Mouse (Mus musculus) thymus, adult 2 months (tissue): ENCODE measurements around the gene Shc2. TPM values are rescaled to one million over a fixed set of nuclear protein-coding genes. Genes with fewer than 3 reads are reported as not detected.

Experiments used
- DNase-seq: peaks from one replicate; pipeline ENCODE4 v3.0.0; 2021
- H3K27ac ChIP-seq: fragments of 200-500 bp; 2 replicates; pipeline ENCODE4 v1.5.1; 2012; ENCODE audit warnings: low read length, control low read depth; ENCODE audit not compliant: control insufficient read depth, insufficient read depth
- H3K27me3 ChIP-seq: fragments of 200-500 bp; 2 replicates; pipeline ENCODE4 v1.6.1; 2012; ENCODE audit warnings: mild to moderate bottlenecking, low read length, moderate library complexity, mixed read lengths; ENCODE audit not compliant: control insufficient read depth, insufficient read depth
- H3K36me3 ChIP-seq: fragments of 200-500 bp; 2 replicates; pipeline ENCODE4 v1.6.1; 2012; ENCODE audit warnings: mild to moderate bottlenecking, low read length, moderate library complexity; ENCODE audit not compliant: control insufficient read depth, insufficient read depth
- H3K4me1 ChIP-seq: fragments of 200-500 bp; replicated peaks from 2 replicates; pipeline ENCODE4 v1.6.1; 2012; ENCODE audit warnings: low read length; ENCODE audit not compliant: control insufficient read depth, insufficient read depth
- H3K4me3 ChIP-seq: fragments of 200-500 bp; 2 replicates; pipeline ENCODE4 v1.5.1; 2012; ENCODE audit warnings: mild to moderate bottlenecking, low read length, control low read depth, moderate library complexity; ENCODE audit not compliant: control insufficient read depth, insufficient read depth
- CTCF ChIP-seq: fragments of 200-500 bp; IDR thresholded peaks from 2 replicates; pipeline ENCODE4 v1.5.1; 2012; ENCODE audit warnings: mild to moderate bottlenecking, control low read depth, low read length, moderate library complexity, borderline replicate concordance; ENCODE audit not compliant: control insufficient read depth, poor library complexity, insufficient read depth; ENCODE audit errors: extremely low read depth
- POLR2A ChIP-seq: fragments of 200-500 bp; IDR thresholded peaks from 2 replicates; pipeline ENCODE4 v1.6.1; 2012; ENCODE audit warnings: mild to moderate bottlenecking, low read length, control low read depth, moderate library complexity; ENCODE audit not compliant: control insufficient read depth, poor library complexity, insufficient read depth; ENCODE audit errors: extremely low read depth
- WGBS: fragments of 180-500 bp; shearing (Covaris S2); methylation state at CpG from one replicate; pipeline ENCODE4 v1.1.7; 2018; 5-methylcytosine and 5-hydroxymethylcytosine counted together
- polyA plus RNA-seq: library from polyadenylated mRNA; depleted of rRNA; stranded (reverse); fragments of >200 nt; gene quantifications from 2 replicates; pipeline ENCODE4 v1.2.3, GENCODE M21; 2012

Shc2 gene
- polyA plus RNA-seq, 1 experiment, result 1.2 TPM

DNA sequence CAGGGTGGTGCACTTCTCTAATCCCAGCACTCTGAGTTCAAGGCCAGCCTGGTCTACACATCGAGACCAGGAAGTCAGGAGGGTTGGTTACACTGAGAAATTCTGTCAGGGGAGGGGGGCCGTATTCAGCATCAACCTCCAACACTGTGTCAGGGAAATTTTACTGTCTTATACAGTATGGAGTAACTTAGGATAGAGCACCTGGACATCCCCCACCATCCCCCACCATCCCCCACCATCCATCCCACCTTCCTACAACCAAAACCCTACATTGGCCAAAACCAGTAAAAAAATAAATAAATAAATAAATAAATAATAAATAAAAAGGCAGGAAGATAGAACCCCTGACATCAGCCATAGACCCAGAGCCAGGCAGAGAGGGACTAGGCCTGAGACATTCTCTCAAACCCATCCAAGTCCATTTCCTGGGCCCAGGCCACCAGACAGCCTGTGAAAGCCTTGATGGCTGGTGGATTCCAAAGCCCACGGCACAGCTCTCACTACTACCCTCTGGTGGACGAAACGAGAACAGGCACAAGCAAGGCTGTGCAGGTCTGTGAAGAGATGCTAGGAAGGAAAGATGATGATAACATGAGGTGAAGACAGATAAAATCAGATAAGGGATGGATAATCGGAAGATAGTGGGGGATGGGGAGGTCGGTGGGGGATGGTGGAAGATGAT is 11.5 kb upstream of the Shc2 start:
- Histone ChIP-seq H3K4me3 (no peak overlapping the region), H3K4me1 (no peaks in the 10 kb centered on the region), H3K36me3 (no peaks in the 10 kb centered on the region), H3K27ac (no peak overlapping the region), H3K27me3 (no peaks in the 10 kb centered on the region)
- DNase-seq, result peak; percentile 67
- TF ChIP-seq CTCF, result peak; percentile 84
- TF ChIP-seq POLR2A, result no peak
- 27% methylated on average over 7 of the region's 7 CpGs for WGBS

DNA sequence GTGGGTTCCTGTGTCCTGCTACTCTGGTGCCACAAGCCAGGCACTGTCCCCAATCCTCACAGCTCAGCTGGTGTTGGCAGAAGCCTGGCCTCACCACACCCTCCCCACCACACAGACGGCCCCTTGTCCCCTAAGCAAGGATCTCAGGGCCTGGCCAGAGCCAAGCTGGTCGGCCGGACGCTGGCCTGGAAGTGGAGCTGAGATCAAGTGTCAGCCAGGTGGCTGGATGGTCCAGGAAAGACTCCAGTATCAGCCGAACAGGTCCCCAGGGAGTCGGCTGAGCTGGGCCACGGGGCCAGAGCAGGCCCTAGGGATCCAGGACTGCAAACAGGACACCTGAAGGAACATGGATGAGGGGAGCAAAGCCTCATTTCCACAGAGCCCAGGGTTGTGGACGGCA is 8.0 kb upstream of the Shc2 start, which contains the start of gene Odf3l2:
TSS of gene Odf3l2 (minus strand) at position 28 of the 400 bp plus-strand sequence.
- DNase-seq, result no peak
- Histone ChIP-seq H3K27ac (no peak within 1 kb of the TSS), H3K4me1 (no peaks in the 10 kb centered on the region), H3K36me3 (no peaks in the 10 kb centered on the region), H3K27me3 (no peaks in the 10 kb centered on the region), H3K4me3 (no peak within 1 kb of the TSS)
- TF ChIP-seq POLR2A (no peak), CTCF (no peak)
- WGBS, result 91% methylated on average over 8 of the region's 8 CpGs

DNA sequence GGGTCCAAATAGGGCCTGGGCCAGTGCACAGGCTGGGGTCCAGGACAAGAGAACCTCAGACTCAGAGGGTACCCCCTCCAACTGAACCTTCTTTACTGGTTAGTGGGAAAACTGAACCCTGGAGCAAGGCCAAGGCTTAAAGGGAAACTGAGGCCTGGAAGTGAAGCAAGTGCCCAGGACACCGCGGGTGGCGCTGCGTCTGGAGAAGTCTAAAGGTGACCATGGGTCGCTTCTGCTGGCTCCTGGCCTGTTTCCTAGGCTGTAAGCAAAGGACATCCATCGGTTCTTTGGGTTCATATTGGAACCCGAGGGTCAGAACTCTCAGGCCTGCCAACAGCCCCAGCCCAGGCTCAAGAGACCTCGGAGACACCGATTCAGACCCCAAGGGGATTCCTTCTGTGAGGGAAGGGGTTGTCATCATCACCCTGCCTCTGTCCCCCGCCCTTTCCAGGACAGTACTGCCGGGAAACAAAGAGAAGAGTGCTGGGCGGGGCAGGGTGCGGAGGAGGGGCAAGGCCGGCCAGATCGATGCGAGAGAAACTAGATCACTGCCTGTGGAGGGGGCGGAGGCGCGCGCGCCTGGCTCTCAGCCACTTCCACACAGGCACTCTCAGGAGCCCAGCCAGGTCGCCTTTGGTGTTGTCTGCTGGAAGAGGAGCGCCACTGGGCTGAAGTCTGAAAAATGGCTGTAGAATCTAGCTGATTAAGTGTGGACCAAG is 927 bp upstream of the Shc2 start:
- no peaks in the 10 kb centered on the region for H3K4me1 ChIP-seq
- no peak for DNase-seq
- H3K4me3 ChIP-seq, result no peak overlapping the region
- H3K27ac ChIP-seq, result no peak overlapping the region
- no peaks in the 10 kb centered on the region; the same call in 1 of the 2 replicates for H3K27me3 ChIP-seq
- WGBS, result 21% methylated on average over 23 of the region's 23 CpGs
- TF ChIP-seq POLR2A, result no peak
- no peak for TF ChIP-seq CTCF
- H3K36me3 ChIP-seq, result no peaks in the 10 kb centered on the region

DNA sequence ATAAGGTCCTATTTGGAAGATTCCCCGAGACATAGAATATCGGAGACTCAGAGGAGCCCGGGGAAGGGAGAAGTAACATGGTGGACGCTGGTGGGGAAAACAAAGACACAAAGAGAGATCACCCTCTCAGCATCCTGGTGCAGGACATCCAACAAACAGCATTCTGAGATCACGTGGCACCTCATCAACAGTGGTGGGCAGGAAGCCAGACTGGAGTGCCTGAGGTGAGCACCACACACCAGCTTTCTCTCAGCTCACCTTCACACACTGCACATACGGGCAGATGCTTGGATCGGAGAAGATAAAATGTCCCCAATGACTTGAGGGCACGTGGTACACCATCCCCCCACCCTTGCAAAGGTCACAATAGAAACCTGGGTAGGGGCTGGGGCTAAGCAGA is 1.4 kb downstream of the Shc2 start:
- H3K27me3 ChIP-seq, result no peaks in the 10 kb centered on the region; the same call in 1 of the 2 replicates
- no peaks in the 10 kb centered on the region for H3K4me1 ChIP-seq
- WGBS, result 90% methylated on average over 8 of the region's 8 CpGs
- no peak overlapping the region for H3K4me3 ChIP-seq
- no peak for DNase-seq
- TF ChIP-seq CTCF (no peak), POLR2A (no peak)
- no peak overlapping the region for H3K27ac ChIP-seq
- H3K36me3 ChIP-seq, result no peaks in the 10 kb centered on the region

DNA sequence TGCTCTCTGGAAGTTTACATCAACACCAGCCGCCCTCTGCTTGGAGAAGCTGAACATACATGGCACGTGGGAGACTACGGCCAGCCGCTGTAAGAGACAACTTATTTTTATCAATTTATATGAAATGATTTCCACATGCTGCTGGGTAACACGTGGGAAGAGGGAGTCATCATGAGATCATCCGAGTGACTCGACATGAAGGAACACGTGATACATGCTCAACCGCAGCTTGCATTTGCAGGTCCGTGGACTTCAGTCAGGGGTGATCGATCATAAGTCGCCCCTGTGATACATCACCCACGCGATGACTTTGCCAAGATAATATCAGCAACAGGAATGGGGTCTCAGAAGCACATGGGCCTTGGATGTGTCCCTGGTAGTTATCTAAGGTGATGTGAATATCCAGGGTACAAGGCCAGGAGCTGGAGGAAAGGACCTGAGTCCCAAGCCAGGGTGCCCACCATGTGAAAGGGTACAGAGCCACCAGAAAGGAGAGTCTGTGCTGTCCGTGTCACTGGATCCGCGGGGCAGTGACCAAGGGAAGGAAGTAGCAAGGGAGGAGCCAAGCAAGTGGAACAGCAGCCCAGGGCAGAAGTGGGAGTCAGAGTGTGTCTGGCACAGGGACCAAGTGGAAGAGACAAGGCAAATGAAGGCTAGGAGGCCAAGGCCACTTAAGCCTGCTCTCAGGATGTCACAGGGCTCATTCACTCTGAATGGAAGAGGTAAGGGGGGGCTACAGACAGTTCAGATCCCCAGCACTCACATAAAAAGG is 4.5 kb downstream of the Shc2 start:
- 72% methylated on average over 17 of the region's 17 CpGs for WGBS
- TF ChIP-seq POLR2A, result no peak
- TF ChIP-seq CTCF, result no peak
- Histone ChIP-seq H3K36me3 (no peaks in the 10 kb centered on the region), H3K27me3 (no peaks in the 10 kb centered on the region; the same call in 1 of the 2 replicates), H3K27ac (no peak overlapping the region), H3K4me3 (no peak overlapping the region), H3K4me1 (no peaks in the 10 kb centered on the region)
- no peak for DNase-seq

DNA sequence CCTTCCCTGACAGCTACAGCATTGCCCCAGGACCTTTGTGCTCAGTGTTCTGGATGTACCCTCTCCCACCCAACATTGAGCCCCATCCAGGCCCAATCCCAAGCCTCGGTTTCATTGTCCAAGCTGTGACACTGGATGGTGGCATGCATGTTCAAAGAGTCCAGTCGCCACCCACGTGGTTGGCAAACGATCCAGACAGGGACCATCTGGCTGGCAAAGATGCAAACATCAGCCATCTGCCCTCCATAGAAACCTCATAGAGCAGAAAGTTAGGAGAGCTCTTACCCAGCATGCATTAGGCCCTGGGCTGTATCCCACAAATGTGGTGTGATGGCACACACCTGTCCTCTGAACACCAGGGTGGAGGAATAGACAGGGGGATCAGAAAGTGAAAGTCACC is 6.3 kb downstream of the Shc2 start:
- WGBS, result 83% methylated on average over 4 of the region's 4 CpGs
- no peak for DNase-seq
- no peak for TF ChIP-seq POLR2A
- no peaks in the 10 kb centered on the region for H3K4me1 ChIP-seq
- H3K27ac ChIP-seq, result no peak overlapping the region
- no peaks in the 10 kb centered on the region for H3K36me3 ChIP-seq
- no peak overlapping the region for H3K4me3 ChIP-seq
- no peaks in the 10 kb centered on the region; the same call in 1 of the 2 replicates for H3K27me3 ChIP-seq
